Mouse (Mus musculus): Measurements from ENCODE around the gene Lrsam1.
A peak's percentile ranks its signal among the peaks of the same experiment; 100 is the strongest.

Gene Lrsam1

GRCm38 (mm10) chr2:32926330-32927075, 34.9 kb downstream of the Lrsam1 start:
- no peak for DNase-seq (ENCODE audit: low read depth)

DNA sequence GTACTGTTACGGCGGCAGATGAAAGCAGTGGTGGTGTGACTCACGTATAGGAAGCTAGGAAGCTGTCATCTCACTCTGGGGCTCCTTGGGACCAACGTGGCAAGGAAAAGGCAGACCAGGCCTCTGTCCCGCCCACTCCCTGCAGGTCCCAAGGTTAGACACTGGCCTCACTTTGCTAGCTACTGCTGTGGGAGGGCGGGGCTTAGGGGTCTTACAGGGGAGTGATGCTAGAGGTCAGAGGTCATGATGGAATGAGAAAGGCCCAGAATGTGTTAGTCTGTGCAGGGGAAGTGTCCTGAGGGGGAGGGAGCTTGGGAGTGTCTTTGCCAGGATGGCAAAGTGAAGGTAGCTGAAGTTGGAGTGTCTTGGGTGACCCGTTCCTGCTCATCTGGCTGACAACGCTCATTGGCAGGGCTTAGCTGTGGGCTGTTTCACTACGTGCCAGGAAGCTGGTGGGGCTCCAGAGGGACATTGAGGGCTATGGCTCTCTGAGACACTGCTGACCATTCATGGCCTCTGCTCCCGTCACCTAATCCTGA, 37.0 kb downstream of the Lrsam1 start:
- no peak for DNase-seq (ENCODE audit: low read depth)

- DNase-seq (ENCODE audit: low read depth) = no peak
These were observed 37.7 kb downstream of the Lrsam1 start for GRCm38 (mm10) chr2:32923551-32924250.

GRCm38 (mm10) chr2:32922564-32922963, 38.9 kb downstream of the Lrsam1 start:
- no peak for DNase-seq (ENCODE audit: low read depth)

- DNase-seq (ENCODE audit: low read depth) = no peak
These were observed 39.5 kb downstream of the Lrsam1 start for GRCm38 (mm10) chr2:32921801-32922380.

GRCm38 (mm10) chr2:32921235-32921634, 40.2 kb downstream of the Lrsam1 start:
- no peak for DNase-seq (ENCODE audit: low read depth)

DNA sequence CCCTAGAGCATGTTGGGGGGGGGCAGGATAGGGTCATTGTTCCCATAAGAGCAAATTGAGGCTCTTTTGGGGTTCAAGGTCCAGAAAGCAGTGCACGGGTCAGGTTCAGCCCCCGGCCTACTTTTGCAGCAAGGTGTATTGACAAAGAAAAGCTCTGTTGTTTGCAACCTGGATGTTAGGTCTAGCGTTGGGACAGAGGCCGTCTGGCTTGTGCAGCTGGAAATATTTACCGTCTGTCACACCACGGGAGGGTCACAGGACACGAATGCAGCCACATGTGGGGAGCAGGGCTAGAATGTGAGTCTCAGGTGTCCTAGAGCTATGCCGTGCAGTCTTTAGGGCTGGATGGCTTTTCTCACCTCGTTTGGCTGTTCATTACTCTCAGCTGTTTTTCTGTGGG, 43.0 kb downstream of the Lrsam1 start:
- no peak for DNase-seq (ENCODE audit: low read depth)

GRCm38 (mm10) chr2:32917526-32917925, 43.9 kb downstream of the Lrsam1 start:
- no peak for DNase-seq (ENCODE audit: low read depth)

- no peak for DNase-seq (ENCODE audit: low read depth)
These were observed 46.5 kb downstream of the Lrsam1 start for GRCm38 (mm10) chr2:32914896-32915295.

- no peak for DNase-seq (ENCODE audit: low read depth)
These were observed 47.1 kb downstream of the Lrsam1 start for GRCm38 (mm10) chr2:32914362-32914761.

- peak; percentile 80 for DNase-seq (ENCODE audit: low read depth)
These were observed 49.1 kb downstream of the Lrsam1 start for GRCm38 (mm10) chr2:32912210-32912804.

DNA sequence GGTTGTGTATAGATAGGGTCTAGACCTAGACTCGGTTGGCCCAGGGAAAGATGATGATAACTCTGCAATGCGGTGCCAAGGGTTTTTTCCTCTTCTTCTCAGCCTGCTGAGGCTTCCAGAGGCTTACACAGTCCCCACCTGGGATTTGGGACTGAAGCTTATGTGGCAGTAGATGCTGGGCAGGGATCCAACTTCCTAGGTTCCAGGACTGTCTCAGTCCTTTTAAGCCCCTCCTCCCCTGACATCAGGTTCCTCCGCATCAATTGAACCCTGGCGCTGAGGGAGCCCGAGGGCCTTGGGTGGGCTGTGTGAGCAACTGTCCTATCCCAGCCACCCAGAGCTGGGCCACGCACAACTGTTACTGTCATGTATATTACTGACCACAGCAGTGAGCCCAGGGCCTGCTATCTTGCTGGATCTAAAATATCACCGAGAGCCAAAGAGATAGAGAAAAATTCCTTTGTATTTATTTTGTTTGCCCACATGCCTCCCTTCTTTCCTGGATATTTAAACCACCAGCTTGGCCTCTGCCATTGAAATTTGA, 49.7 kb downstream of the Lrsam1 start:
- DNase-seq (ENCODE audit: low read depth) = no peak

- DNase-seq (ENCODE audit: low read depth) = no peak
These were observed 52.6 kb downstream of the Lrsam1 start for GRCm38 (mm10) chr2:32908796-32909195.

- no peak for DNase-seq (ENCODE audit: low read depth)
These were observed 53.1 kb downstream of the Lrsam1 start for GRCm38 (mm10) chr2:32908272-32908671.

GRCm38 (mm10) chr2:32907442-32907841, 54.0 kb downstream of the Lrsam1 start:
- DNase-seq (ENCODE audit: low read depth) = no peak

- no peak for DNase-seq (ENCODE audit: low read depth)
These were observed 56.1 kb downstream of the Lrsam1 start for GRCm38 (mm10) chr2:32905297-32905696.

DNA sequence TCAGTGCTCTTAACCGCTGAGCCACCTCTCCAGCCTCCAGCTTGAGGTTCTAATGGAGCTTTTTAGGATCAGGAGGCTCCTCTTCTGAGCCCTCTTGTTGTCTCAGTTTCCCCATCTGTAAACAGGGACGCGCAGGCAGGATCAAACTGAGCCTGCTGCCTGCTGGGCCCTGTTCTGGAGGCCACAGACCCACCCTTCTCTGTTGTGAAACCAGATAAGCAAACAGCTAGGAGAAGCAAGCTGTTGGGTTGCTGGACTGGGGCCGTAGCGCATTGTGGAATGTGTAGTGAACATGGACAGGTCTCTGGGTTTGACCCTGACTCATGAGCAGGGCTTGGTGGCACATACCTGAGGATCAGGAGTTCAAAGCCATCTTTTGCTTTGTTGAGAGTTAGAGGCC, 56.8 kb downstream of the Lrsam1 start:
- no peak for DNase-seq (ENCODE audit: low read depth)

DNA sequence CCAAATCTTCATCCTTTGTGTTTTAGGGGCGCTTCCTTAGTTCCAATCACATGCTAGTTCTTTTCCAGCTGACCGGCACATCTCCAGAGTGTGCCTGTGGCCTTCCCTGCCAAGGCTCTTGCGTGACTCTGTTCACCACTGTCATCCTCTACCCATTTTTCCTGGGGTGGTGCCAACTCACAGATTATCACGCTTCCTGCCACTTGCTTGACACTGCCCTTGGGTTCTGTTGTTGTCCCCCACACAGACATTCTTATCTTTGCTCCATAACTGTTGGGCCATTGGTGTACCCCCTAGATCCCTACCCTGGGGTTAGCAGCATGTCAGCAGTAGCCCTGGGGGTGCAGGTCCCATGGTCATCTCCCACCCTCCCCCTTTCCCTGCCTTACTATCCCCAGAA, 57.9 kb downstream of the Lrsam1 start:
- no peak for DNase-seq (ENCODE audit: low read depth)

DNA sequence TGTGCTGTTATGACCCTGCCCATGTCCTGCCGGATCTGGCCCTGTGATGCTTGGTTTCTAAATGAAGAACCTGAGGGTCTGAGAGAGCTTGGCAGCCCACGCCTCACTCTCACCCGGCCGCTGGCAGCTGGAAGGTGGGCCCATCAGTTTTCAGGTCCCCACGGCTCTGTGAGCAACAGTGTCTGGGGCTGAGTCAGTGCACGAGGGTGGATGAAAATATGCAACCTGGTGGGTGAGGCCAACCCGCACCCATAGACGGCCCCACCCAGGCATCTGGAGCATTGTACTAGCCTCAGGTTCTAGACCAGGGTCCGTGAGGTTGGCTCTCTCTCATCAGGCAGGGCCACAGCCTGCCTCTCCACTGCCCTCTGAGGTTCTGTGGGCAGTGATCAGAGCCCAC, 59.3 kb downstream of the Lrsam1 start:
- no peak for DNase-seq (ENCODE audit: low read depth)

- no peak for DNase-seq (ENCODE audit: low read depth)
These were observed 62.4 kb downstream of the Lrsam1 start for GRCm38 (mm10) chr2:32898983-32899382.

- no peak for DNase-seq (ENCODE audit: low read depth)
These were observed 64.8 kb downstream of the Lrsam1 start for GRCm38 (mm10) chr2:32896507-32897147.

- DNase-seq (ENCODE audit: low read depth) = no peak
These were observed 65.8 kb downstream of the Lrsam1 start for GRCm38 (mm10) chr2:32895606-32896106.

All from c-Kit-positive CD71-positive TER-119-negative erythroid progenitor cells, embryonic 14.5 days (primary cell).